Mouse (Mus musculus) hindbrain, embryonic 13.5 days (tissue): Measurements from ENCODE around the gene Ispd. TPM values are rescaled to one million over a fixed set of nuclear protein-coding genes. Genes with fewer than 3 reads are reported as not detected.
"Not testable (repeated sequence)": the region's sequence is repeated elsewhere in the genome, so short reads cannot be mapped to it uniquely, and the experiment has no call there.

ENCODE experiments used
- ATAC-seq: fragments of 200-750 bp; cut with Nextera tagmentation; 2 replicates; pipeline ENCODE4 v1.8.0; 2017; ENCODE audit warnings: moderate TSS enrichment; ENCODE audit not compliant: low FRiP score
- H3K27ac ChIP-seq: fragments of 300-500 bp; sonication (generic); 2 replicates; pipeline ENCODE4 v1.5.1; 2015; ENCODE audit warnings: inconsistent platforms, mild to moderate bottlenecking, moderate library complexity
- H3K27me3 ChIP-seq: fragments of 300-500 bp; sonication (generic); 2 replicates; pipeline ENCODE4 v1.6.1; 2015; ENCODE audit warnings: mild to moderate bottlenecking, inconsistent platforms
- H3K36me3 ChIP-seq: fragments of 300-500 bp; sonication (generic); 2 replicates; pipeline ENCODE4 v1.6.1; 2015; ENCODE audit warnings: mild to moderate bottlenecking, inconsistent platforms
- H3K4me1 ChIP-seq: fragments of 300-500 bp; sonication (generic); replicated peaks from 2 replicates; pipeline ENCODE4 v1.6.1; 2015; ENCODE audit warnings: inconsistent platforms
- H3K4me2 ChIP-seq: fragments of 300-500 bp; sonication (generic); 2 replicates; pipeline ENCODE4 v1.6.1; 2015; ENCODE audit warnings: inconsistent platforms, mild to moderate bottlenecking, moderate library complexity
- H3K4me3 ChIP-seq: fragments of 300-500 bp; sonication (generic); 2 replicates; pipeline ENCODE4 v1.5.1; 2015; ENCODE audit warnings: mild to moderate bottlenecking, inconsistent platforms
- H3K9ac ChIP-seq: fragments of 300-500 bp; sonication (generic); 2 replicates; pipeline ENCODE4 v1.6.1; 2015; ENCODE audit warnings: mild to moderate bottlenecking, inconsistent platforms
- H3K9me3 ChIP-seq: fragments of 300-500 bp; sonication (generic); 2 replicates; pipeline ENCODE4 v1.6.1; 2016; ENCODE audit warnings: inconsistent platforms
- WGBS: fragments of 180-500 bp; shearing (Covaris S2); methylation state at CpG from one replicate; pipeline ENCODE4 v1.1.7; 2015; 5-methylcytosine and 5-hydroxymethylcytosine counted together
- polyA plus RNA-seq: library from polyadenylated mRNA; unstranded; fragments of >200 nt; fragmentation: Nextera tagmentation; extraction: Ambion mirVana; gene quantifications from 2 replicates; pipeline ENCODE4 v1.2.1, GENCODE M21; 2015

Ispd gene
- 12.6 and 14.3 TPM in 2 replicates for polyA plus RNA-seq

GRCm38 (mm10) chr12:36381441-36382340 lies at the start of gene Ispd, which contains the start of gene D630036H23Rik:
TSS of gene Ispd (plus strand) at chr12:36381450.
TSS of gene D630036H23Rik (minus strand) at chr12:36382181.
- Histone ChIP-seq H3K27ac (peak within 1 kb of the TSS; percentile 97), H3K9me3 (no peaks in the 10 kb centered on the region), H3K4me3 (peak within 1 kb of the TSS; percentile 64), H3K9ac (peak within 1 kb of the TSS; percentile 96), H3K36me3 (no peaks in the 10 kb centered on the region), H3K27me3 (no peaks in the 10 kb centered on the region), H3K4me2 (peak within 1 kb of the TSS; percentile 66), H3K4me1 (peaks cover 14% of the 10 kb centered on the region)
- under 1% methylated on average over 64 of the region's 64 CpGs for WGBS
- ATAC-seq, result peak; percentile 97

DNA sequence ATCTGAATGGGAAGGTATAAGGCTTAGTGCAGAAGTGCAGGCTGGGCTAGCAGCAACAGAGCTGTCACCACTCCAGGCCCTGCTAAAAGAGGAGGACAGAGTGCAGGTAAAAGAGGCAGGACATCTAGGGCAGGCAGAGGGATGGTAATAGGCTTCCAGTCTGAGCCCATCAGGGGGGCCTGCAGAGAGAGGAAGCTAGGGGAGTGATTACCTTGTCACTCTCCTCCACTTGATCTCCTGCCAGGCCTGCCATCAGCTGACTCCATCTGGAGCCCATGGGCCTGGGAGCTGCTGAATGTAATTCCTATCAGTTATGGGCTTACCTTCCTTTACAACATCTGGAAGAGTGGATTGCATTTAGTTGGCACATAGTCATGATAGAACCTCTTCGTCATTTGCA lies 48.6 kb upstream of the Ispd start:
- Histone ChIP-seq H3K4me3 (no peak overlapping the region), H3K4me2 (no peak overlapping the region), H3K4me1 (no peaks in the 10 kb centered on the region), H3K27me3 (no peaks in the 10 kb centered on the region), H3K9me3 (no peaks in the 10 kb centered on the region), H3K36me3 (no peaks in the 10 kb centered on the region), H3K9ac (no peak overlapping the region), H3K27ac (no peak overlapping the region)
- ATAC-seq, result no peak
- WGBS, result 80% methylated on average over 1 of the region's 1 CpGs

GRCm38 (mm10) chr12:36333837-36334281 lies 47.4 kb upstream of the Ispd start:
- H3K36me3 ChIP-seq, result no peaks in the 10 kb centered on the region
- H3K4me1 ChIP-seq, result no peaks in the 10 kb centered on the region
- no peak for ATAC-seq
- H3K27me3 ChIP-seq, result no peaks in the 10 kb centered on the region
- H3K9me3 ChIP-seq, result no peaks in the 10 kb centered on the region
- no peak overlapping the region for H3K9ac ChIP-seq
- no peak overlapping the region for H3K4me2 ChIP-seq
- 72% methylated on average over 9 of the region's 9 CpGs for WGBS
- no peak overlapping the region for H3K4me3 ChIP-seq
- H3K27ac ChIP-seq, result no peak overlapping the region

DNA sequence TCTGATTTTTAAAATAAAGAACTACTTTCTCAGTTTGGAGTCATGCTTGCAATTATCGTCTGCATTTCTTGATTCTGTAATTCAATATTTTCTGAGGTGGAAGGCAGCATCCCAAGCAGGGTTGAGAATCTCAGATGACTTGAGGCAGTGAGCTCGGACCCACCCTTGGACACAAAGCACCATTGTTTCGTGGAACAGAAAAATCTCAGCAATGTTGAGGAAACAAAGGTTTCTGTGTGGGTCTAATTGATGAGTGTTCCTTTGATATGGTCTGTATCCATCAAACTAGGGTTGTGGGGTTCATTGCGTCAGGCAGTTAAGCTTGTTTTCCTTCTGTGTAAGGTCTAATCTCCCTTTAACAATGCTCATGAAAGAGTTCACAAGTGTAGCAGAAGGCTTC lies 37.1 kb upstream of the Ispd start:
- 48% methylated on average over 4 of the region's 4 CpGs for WGBS
- Histone ChIP-seq H3K9ac (no peak overlapping the region), H3K4me3 (no peak overlapping the region), H3K27me3 (no peaks in the 10 kb centered on the region), H3K36me3 (no peaks in the 10 kb centered on the region), H3K4me1 (no peaks in the 10 kb centered on the region), H3K9me3 (no peaks in the 10 kb centered on the region), H3K4me2 (no peak overlapping the region), H3K27ac (no peak overlapping the region)
- ATAC-seq, result no peak

DNA sequence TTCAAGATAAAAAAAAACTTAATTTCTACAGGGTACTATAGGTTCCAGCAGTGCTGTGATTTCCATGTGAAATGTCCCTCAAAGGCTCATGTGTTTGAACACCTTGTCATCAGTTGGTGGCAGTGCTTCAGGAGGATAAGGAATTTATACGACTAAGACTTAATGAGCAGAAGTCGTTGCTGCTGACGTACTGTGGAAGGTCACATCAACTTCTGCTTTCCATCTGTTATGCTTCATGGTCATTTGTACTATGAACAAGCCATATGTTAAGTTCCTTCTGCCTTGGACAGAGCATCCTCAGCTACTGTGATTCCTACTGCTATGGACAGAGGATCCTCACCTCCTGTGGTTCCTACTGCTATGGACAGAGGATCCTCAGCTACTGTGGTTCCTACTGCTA lies 21.2 kb upstream of the Ispd start:
- no peak overlapping the region for H3K27ac ChIP-seq
- H3K4me3 ChIP-seq, result no peak overlapping the region
- no peak overlapping the region for H3K9ac ChIP-seq
- ATAC-seq, result no peak
- no peaks in the 10 kb centered on the region for H3K36me3 ChIP-seq
- H3K9me3 ChIP-seq, result no peaks in the 10 kb centered on the region
- 92% methylated on average over 3 of the region's 3 CpGs for WGBS
- no peaks in the 10 kb centered on the region for H3K27me3 ChIP-seq
- H3K4me1 ChIP-seq, result no peaks in the 10 kb centered on the region
- H3K4me2 ChIP-seq, result no peak overlapping the region

- WGBS, result 96% methylated on average over 5 of the region's 5 CpGs
- no peak for ATAC-seq
Observed at GRCm38 (mm10) chr12:36360693-36361092, 20.6 kb upstream of the Ispd start.

DNA sequence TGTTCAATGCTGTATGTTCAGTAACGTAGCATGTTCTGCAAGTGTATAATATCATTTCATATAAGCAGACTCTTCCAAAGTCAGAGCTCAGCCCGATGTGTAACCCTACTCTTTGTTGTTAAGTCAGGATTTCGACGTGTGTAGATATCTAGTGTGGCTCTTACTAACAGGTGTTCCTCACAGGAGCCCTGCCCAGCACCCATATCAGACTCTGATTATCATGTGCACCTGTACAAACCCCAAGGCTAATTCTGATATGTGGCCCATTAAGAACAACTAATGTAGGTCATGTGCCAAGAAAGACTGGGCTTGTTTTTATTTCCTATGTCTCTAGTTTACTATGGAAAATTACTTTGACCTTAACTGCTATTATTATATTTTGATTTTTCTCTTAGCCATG lies 17.2 kb upstream of the Ispd start:
- Histone ChIP-seq H3K4me1 (no peaks in the 10 kb centered on the region), H3K9ac (no peak overlapping the region), H3K36me3 (no peaks in the 10 kb centered on the region), H3K27me3 (no peaks in the 10 kb centered on the region), H3K27ac (no peak overlapping the region), H3K9me3 (no peaks in the 10 kb centered on the region), H3K4me2 (no peak overlapping the region), H3K4me3 (no peak overlapping the region)
- WGBS, result 94% methylated on average over 4 of the region's 4 CpGs
- no peak for ATAC-seq

More at GRCm38 (mm10) chr12:36360693-36361092, 20.6 kb upstream of the Ispd start:
- no peak overlapping the region for H3K27ac ChIP-seq
- H3K4me1 ChIP-seq, result no peaks in the 10 kb centered on the region
- no peaks in the 10 kb centered on the region for H3K9me3 ChIP-seq
- no peak overlapping the region for H3K9ac ChIP-seq
- H3K4me3 ChIP-seq, result no peak overlapping the region
- H3K4me2 ChIP-seq, result no peak overlapping the region
- no peaks in the 10 kb centered on the region for H3K36me3 ChIP-seq
- no peaks in the 10 kb centered on the region for H3K27me3 ChIP-seq

DNA sequence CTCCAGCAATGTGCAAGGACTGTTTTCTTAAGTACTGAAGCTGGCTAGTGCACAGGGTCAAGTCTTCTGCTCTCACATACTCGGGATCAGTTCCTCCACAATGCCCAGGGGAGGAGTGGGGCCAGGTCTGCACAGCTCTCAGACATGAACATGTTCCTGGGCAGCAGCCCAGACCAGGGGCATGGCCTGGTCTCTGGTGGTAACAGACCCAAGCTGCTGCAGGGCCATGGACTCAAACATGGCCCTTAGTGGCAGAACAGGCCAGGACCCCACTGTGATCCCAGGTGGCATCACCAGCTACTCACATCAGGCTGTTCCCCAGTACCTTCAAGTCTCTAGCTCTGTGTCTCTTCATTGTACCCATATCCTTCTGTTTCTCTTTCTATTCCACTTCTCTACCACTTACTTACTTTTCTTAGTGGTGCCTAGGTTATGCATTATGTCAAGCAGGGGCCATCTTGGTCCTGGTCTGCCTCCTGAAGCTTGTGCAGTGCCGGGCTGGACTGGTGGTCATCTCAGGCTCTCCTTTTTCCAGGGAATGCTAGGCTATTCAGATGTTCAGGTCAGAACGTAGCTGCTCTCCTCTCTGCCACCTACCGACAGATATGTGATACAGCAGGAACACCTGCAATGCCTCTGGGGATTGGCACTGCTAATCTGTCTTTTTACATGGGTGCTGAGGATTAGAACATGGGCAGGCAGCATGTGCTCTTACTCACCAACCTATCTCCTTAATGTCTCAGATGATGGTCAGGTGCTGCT lies 7.8 kb upstream of the Ispd start:
- Histone ChIP-seq H3K9ac (no peak overlapping the region), H3K9me3 (no peaks in the 10 kb centered on the region)
- ATAC-seq, result peak; percentile 36; the same call in 1 of the 2 replicates

GRCm38 (mm10) chr12:36376391-36376790 lies 4.9 kb upstream of the Ispd start:
- not testable (repeated sequence) for ATAC-seq, H3K27me3 ChIP-seq, H3K9me3 ChIP-seq, H3K4me3 ChIP-seq, H3K9ac ChIP-seq, H3K4me2 ChIP-seq, H3K36me3 ChIP-seq, H3K4me1 ChIP-seq, H3K27ac ChIP-seq
- WGBS, result 93% methylated on average over 3 of the region's 4 CpGs

More for the DNA sequence above, 7.8 kb upstream of the Ispd start:
- Histone ChIP-seq H3K4me1 (no peaks in the 10 kb centered on the region), H3K4me3 (no peak overlapping the region), H3K4me2 (no peak overlapping the region), H3K36me3 (no peaks in the 10 kb centered on the region), H3K27ac (no peak overlapping the region), H3K27me3 (no peaks in the 10 kb centered on the region)
- 54% methylated on average over 4 of the region's 4 CpGs for WGBS

DNA sequence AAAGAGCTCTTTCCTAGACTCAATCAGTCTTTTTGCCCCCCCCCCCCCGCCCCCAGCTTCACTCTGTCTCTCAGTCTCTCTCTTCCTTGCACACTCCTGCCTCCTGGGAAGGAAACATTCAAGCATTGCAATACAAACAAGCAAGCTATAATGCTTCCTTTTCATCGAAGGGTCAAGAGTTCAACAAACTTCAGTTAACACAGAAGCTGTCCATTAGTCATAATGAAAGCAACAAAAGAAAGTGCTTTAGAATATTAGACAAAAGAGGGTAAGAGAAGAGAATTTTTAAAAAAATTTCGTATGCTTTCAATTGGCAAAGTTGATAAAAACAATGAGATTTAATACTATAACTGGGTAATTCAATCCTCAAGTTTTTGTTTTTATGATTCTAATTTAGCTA lies 996 bp upstream of the Ispd start:
- no peak overlapping the region for H3K9ac ChIP-seq
- H3K36me3 ChIP-seq, result no peaks in the 10 kb centered on the region
- WGBS, result 9% methylated on average over 3 of the region's 3 CpGs
- no peak overlapping the region for H3K27ac ChIP-seq
- no peak for ATAC-seq
- no peak overlapping the region for H3K4me2 ChIP-seq
- H3K27me3 ChIP-seq, result no peaks in the 10 kb centered on the region
- H3K4me1 ChIP-seq, result peaks cover 14% of the 10 kb centered on the region
- no peaks in the 10 kb centered on the region for H3K9me3 ChIP-seq
- no peak overlapping the region for H3K4me3 ChIP-seq

GRCm38 (mm10) chr12:36380806-36381205 lies 444 bp upstream of the Ispd start:
- H3K4me2 ChIP-seq, result peak overlapping the region; percentile 66; the same call in 1 of the 2 replicates
- no peaks in the 10 kb centered on the region for H3K9me3 ChIP-seq
- ATAC-seq, result no peak
- H3K27ac ChIP-seq, result no peak overlapping the region
- H3K9ac ChIP-seq, result no peak overlapping the region
- no peaks in the 10 kb centered on the region for H3K27me3 ChIP-seq
- H3K4me3 ChIP-seq, result peak overlapping the region; percentile 64; the same call in 1 of the 2 replicates
- no peaks in the 10 kb centered on the region for H3K36me3 ChIP-seq
- 40% methylated on average over 5 of the region's 5 CpGs for WGBS
- H3K4me1 ChIP-seq, result peaks cover 14% of the 10 kb centered on the region

- no peak for ATAC-seq
- Histone ChIP-seq H3K27ac (no peak overlapping the region), H3K4me1 (peaks cover 14% of the 10 kb centered on the region), H3K4me2 (no peak overlapping the region), H3K9me3 (no peaks in the 10 kb centered on the region), H3K4me3 (no peak overlapping the region), H3K9ac (no peak overlapping the region), H3K27me3 (no peaks in the 10 kb centered on the region), H3K36me3 (no peaks in the 10 kb centered on the region)
- WGBS, result 78% methylated on average over 6 of the region's 6 CpGs
Observed at GRCm38 (mm10) chr12:36385386-36385785, 4.1 kb downstream of the Ispd start.
